Mouse (Mus musculus): ENCODE data around the gene Herc3.

DNA sequence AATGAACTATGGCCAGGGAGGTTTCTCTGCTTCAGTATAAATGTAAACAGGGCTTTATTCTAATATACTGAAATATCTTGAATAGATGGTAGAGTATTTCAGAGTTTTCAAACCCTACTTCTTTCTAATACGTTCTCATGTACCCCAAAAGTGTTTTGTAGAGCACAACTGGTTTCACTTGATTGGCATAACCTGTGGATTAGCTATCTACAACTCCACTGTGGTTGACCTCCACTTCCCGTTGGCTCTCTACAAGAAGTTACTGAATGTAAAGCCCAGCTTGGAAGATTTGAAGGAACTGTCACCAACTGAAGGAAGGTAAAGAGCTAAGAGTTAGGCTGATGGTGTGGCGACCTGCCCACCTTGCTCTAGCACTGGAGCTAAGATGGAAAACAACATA is 58.7 kb downstream of the Herc3 start:
- TF ChIP-seq NANOG (IDR thresholded peaks at IDR 0.05; ENCODE audit: borderline replicate concordance, low read length) (no peak), CTCF (conservative IDR thresholded peaks at IDR 0.05; ENCODE audit: low read length) (no peak)
